Comparison of ENCODE assay signal across 11 mouse cellular contexts in genomic region chr11:107728073-107728863, GRCm38 (mm10). TPM values are rescaled to one million over a fixed set of nuclear protein-coding genes. Genes with fewer than 3 reads are reported as not detected.
A peak's percentile ranks its signal among the peaks of the same experiment; 100 is the strongest.
DNase-seq lines count a peak whose midpoint lies in the region; ATAC-seq and TF ChIP-seq lines count a peak whose summit lies in the region.
"Had no signal": no experiment of that assay in that cellular context is flagged by ENCODE, and none has a peak within 500 bp of the region (broad histone marks: within the 10 kb centered on the region; RNA-seq: fewer than 3 reads in every experiment).

No protein-coding gene starts in this region.

- H3K9ac ChIP-seq in kidney, embryonic 15.5 days = no peak overlapping the region
- H3K9ac ChIP-seq: embryonic facial prominence, embryonic 15.5 days; heart, embryonic 15.5 days; limb, embryonic 15.5 days; neural tube, embryonic 12.5 days had no signal

- no peak overlapping the region for H3K27ac ChIP-seq in kidney, embryonic 15.5 days
- H3K27ac ChIP-seq: embryonic facial prominence, embryonic 15.5 days; heart, embryonic 15.5 days; limb, embryonic 15.5 days; neural tube, embryonic 12.5 days had no signal

- peak; percentile 29 for DNase-seq in kidney, postnatal 10 days
- peak; percentile 70 to 72 for DNase-seq in right cerebral cortex, postnatal 10 days (ENCODE audit: low spot score in 2 of 2)
- no peak for DNase-seq in right cerebral cortex, adult 18-20 months
- peak; percentile 43 for DNase-seq in brain, embryonic 14.5 days (ENCODE audit: low read depth)
- DNase-seq in retina, postnatal 7 days (ENCODE audit: low read depth, low spot score) = peak; percentile 16
- no peak for DNase-seq in ovary, adult 18-20 months (ENCODE audit: low spot score)

- no peak for TF ChIP-seq CTCF in brain, embryonic 14.5 days (IDR thresholded peaks at IDR 0.05; ENCODE audit: borderline replicate concordance, extremely low read depth, insufficient read depth, insufficient read length)

- H3K36me3 ChIP-seq in kidney, embryonic 15.5 days = no peaks in the 10 kb centered on the region
- H3K36me3 ChIP-seq: embryonic facial prominence, embryonic 15.5 days; heart, embryonic 15.5 days; limb, embryonic 15.5 days had no signal

- no peak for TF ChIP-seq POLR2A in brain, embryonic 14.5 days (IDR thresholded peaks at IDR 0.05; ENCODE audit: borderline replicate concordance, extremely low read depth, insufficient read depth, insufficient read length, poor library complexity, severe bottlenecking)

- H3K4me3 ChIP-seq in kidney, embryonic 15.5 days (replicated peaks) = no peak overlapping the region
- H3K4me3 ChIP-seq: embryonic facial prominence, embryonic 15.5 days; heart, embryonic 15.5 days; limb, embryonic 15.5 days; neural tube, embryonic 12.5 days had no signal

- ATAC-seq in kidney, embryonic 15.5 days (replicated peaks; ENCODE audit: low FRiP score) = no peak

- H3K4me2 ChIP-seq in kidney, embryonic 15.5 days = no peak overlapping the region
- H3K4me2 ChIP-seq: embryonic facial prominence, embryonic 15.5 days; heart, embryonic 15.5 days; limb, embryonic 15.5 days; neural tube, embryonic 12.5 days had no signal

- 75% methylated on average over 13 of the region's 13 CpGs for whole genome bisulfite sequencing in kidney, embryonic 15.5 days

- peaks cover 4% of the 10 kb centered on the region; the same call in 1 of the 2 replicates for H3K4me1 ChIP-seq in kidney, embryonic 15.5 days
- H3K4me1 ChIP-seq: embryonic facial prominence, embryonic 15.5 days; heart, embryonic 15.5 days; limb, embryonic 15.5 days; neural tube, embryonic 12.5 days had no signal

- no peaks in the 10 kb centered on the region for H3K9me3 ChIP-seq in kidney, embryonic 15.5 days (replicated peaks)
- H3K9me3 ChIP-seq: embryonic facial prominence, embryonic 15.5 days; heart, embryonic 15.5 days; limb, embryonic 15.5 days; neural tube, embryonic 12.5 days had no signal

- H3K27me3 ChIP-seq in kidney, embryonic 15.5 days = no peaks in the 10 kb centered on the region
- H3K27me3 ChIP-seq: embryonic facial prominence, embryonic 15.5 days; heart, embryonic 15.5 days; limb, embryonic 15.5 days; neural tube, embryonic 12.5 days had no signal

RNA-seq across cellular contexts. Expression of gene Cacng1, which starts 11.9 kb away (rescaled TPM):
- 1.3 and 2.9 TPM in 2 replicates for polyA plus RNA-seq in kidney, embryonic 15.5 days (2015; fragmentation: Nextera tagmentation; extraction: Ambion mirVana)
- 1.4 and 1.8 TPM in 2 replicates for polyA plus RNA-seq in brain, embryonic 14.5 days (2012; rRNA removed)

Comparison
In these comparisons a context has a peak if more than half of its experiments do, and no peak if none do; other contexts are left out.
1. DNase-seq: peak in kidney, postnatal 10 days (single experiment), right cerebral cortex, postnatal 10 days (2 of 2), brain, embryonic 14.5 days (single experiment) and retina, postnatal 7 days (single experiment); none in right cerebral cortex, adult 18-20 months (single experiment) and ovary, adult 18-20 months (single experiment).